Comparison of ENCODE assay signal across 11 mouse cellular contexts in the genomic region with DNA sequence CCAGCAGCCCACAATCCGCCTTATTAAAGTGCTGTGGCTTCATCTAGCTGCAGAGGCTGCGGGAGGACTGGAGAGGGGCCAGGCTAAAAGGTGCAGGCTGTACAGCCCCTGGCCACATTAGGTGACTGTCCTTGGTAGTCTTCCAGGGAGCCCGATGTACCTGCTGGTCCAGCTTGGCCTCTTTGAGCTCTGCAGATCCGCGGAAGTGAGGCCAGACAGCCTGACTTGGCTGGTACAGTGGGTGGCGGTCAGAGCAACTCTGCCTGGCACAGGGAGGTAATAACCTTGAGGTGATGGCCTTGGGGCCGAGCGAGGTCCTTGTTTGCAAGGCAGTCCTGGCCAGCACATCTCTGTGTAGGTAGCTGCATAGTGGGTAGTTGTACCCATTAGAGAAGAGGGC.
DNase-seq lines count a peak whose midpoint lies in the region; ATAC-seq lines count a peak whose summit lies in the region.
"Had no signal": no experiment of that assay in that cellular context is flagged by ENCODE, and none has a peak within 500 bp of the region (broad histone marks: within the 10 kb centered on the region; RNA-seq: fewer than 3 reads in every experiment).

No protein-coding gene starts in this region.

- H3K4me2 ChIP-seq in forebrain, embryonic 16.5 days (ENCODE audit: low read length) = no peak overlapping the region
- H3K4me2 ChIP-seq: liver, embryonic 13.5 days had no signal

- DNase-seq in forebrain, embryonic 10.5 days (ENCODE audit: extremely low spot score, low spot score) = no peak
- peak; percentile 63 for DNase-seq in ovary, adult 18-20 months (ENCODE audit: low spot score)
- DNase-seq in ovary, postnatal 10 days (ENCODE audit: low spot score) = no peak
- DNase-seq in fat pad, adult 2 months (ENCODE audit: extremely low read depth, low read depth, low spot score) = peak; percentile 92
- peak; percentile 52 for DNase-seq in testis, postnatal 10 days (ENCODE audit: low spot score)
- no peak for DNase-seq in layer of hippocampus, adult 9-11 months
- DNase-seq in thymus, postnatal 25 days = no peak
- DNase-seq: heart, postnatal 4 days; liver, embryonic 13.5 days; spleen, adult 18-20 months had no signal

- no peaks in the 10 kb centered on the region for H3K9me3 ChIP-seq in forebrain, embryonic 10.5 days
- no peaks in the 10 kb centered on the region for H3K9me3 ChIP-seq in forebrain, embryonic 16.5 days (ENCODE audit: control insufficient read depth, low read length)
- H3K9me3 ChIP-seq: liver, embryonic 13.5 days had no signal

- peaks cover 8% of the 10 kb centered on the region for H3K27me3 ChIP-seq in forebrain, embryonic 10.5 days (ENCODE audit: poor library complexity, severe bottlenecking)
- no peaks in the 10 kb centered on the region for H3K27me3 ChIP-seq in forebrain, embryonic 16.5 days (replicated peaks; ENCODE audit: control insufficient read depth, insufficient read depth, low read length)

- 90% methylated on average over 8 of the region's 8 CpGs for WGBS in forebrain, embryonic 10.5 days
- 85% methylated on average over 8 of the region's 8 CpGs for WGBS in forebrain, embryonic 16.5 days

- no peak for ATAC-seq in forebrain, embryonic 16.5 days

- H3K36me3 ChIP-seq in forebrain, embryonic 10.5 days (replicated peaks) = peaks cover 12% of the 10 kb centered on the region
- H3K36me3 ChIP-seq in forebrain, embryonic 16.5 days (ENCODE audit: control insufficient read depth, insufficient read depth) = no peaks in the 10 kb centered on the region
- H3K36me3 ChIP-seq: liver, embryonic 13.5 days had no signal

- H3K4me1 ChIP-seq in forebrain, embryonic 10.5 days = peaks cover 87% of the 10 kb centered on the region
- H3K4me1 ChIP-seq in forebrain, embryonic 16.5 days (replicated peaks; ENCODE audit: control insufficient read depth, insufficient read depth, low read length) = peaks cover 5% of the 10 kb centered on the region

- H3K9ac ChIP-seq in forebrain, embryonic 16.5 days (replicated peaks; ENCODE audit: low read depth, low read length) = no peak overlapping the region
- H3K9ac ChIP-seq: liver, embryonic 13.5 days had no signal

- peak overlapping the region; percentile 5 for H3K27ac ChIP-seq in forebrain, embryonic 10.5 days
- no peak overlapping the region for H3K27ac ChIP-seq in forebrain, embryonic 16.5 days (ENCODE audit: low read length)
- H3K27ac ChIP-seq: liver, embryonic 13.5 days had no signal

- H3K4me3 ChIP-seq in forebrain, embryonic 10.5 days = no peak overlapping the region
- H3K4me3 ChIP-seq in forebrain, embryonic 16.5 days (replicated peaks; ENCODE audit: low read length) = no peak overlapping the region
- H3K4me3 ChIP-seq: liver, embryonic 13.5 days had no signal

Comparison
In these comparisons a context has a peak if more than half of its experiments do, and no peak if none do; other contexts are left out.
1. DNase-seq: peak in ovary, adult 18-20 months (single experiment), fat pad, adult 2 months (single experiment) and testis, postnatal 10 days (single experiment); none in forebrain, embryonic 10.5 days (single experiment), ovary, postnatal 10 days (single experiment), layer of hippocampus, adult 9-11 months (single experiment) and thymus, postnatal 25 days (single experiment).